Mouse (Mus musculus) left cerebral cortex, postnatal 14 days (tissue): ENCODE measurements around the gene Mapkap1. TPM values are rescaled to one million over a fixed set of nuclear protein-coding genes. Genes with fewer than 3 reads are reported as not detected.
"Not testable (repeated sequence)": the region's sequence is repeated elsewhere in the genome, so short reads cannot be mapped to it uniquely, and the experiment has no call there.

ENCODE experiments used
- DNase-seq, 2 experiments: peaks; one replicate each; pipeline ENCODE4 v3.0.0; 2021 to 2022; ENCODE audit warnings: low spot score in 2 of 2, mixed read lengths in 1 of 2
- intact Hi-C: fragments of 180-260 bp; cut with DNase I; formaldehyde crosslinking; loops from one replicate; pipeline ENCODE4 v1.15.1; 2025
- total RNA-seq, 2 experiments: library from RNA; stranded (reverse); gene quantifications; 2 replicates each; pipeline ENCODE4 v1.2.3; 2021

Gene Mapkap1
- total RNA-seq, 2 experiments from 2014 or later: 63.1 to 66.3 TPM

DNA sequence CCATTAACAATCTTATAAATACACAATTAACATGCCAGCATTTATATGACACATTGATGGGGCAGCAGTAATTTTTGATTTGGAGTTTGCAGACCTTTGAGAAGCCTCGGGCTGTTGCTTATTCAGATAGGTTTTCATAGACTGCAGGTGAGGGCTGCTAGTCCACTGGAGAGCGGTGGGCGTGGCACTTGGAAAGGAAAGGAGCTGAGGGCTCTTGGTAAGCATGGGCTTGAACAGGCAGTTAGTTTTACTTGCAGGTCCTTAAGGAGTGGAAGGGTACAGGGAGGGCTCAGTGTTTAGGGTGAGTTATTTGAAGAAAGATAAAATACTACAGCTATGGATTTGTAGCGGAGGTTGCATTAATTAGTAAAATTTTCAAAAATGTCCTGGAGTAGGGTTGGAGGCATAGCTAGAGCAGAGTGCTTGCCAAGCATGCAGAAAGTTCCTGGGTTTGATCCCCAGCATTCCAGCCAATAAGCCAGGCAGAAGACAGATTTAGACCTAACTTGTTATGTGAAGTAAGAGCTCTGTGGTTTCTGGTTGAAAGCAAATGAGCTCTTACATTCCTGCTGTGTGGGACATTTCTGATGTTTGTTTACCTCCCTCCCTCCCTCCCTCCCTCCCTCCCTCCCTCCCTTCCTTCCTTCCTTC is 19.1 kb downstream of the Mapkap1 start:
- DNase-seq: no peak
- intact Hi-C loops: no loop called here

DNA sequence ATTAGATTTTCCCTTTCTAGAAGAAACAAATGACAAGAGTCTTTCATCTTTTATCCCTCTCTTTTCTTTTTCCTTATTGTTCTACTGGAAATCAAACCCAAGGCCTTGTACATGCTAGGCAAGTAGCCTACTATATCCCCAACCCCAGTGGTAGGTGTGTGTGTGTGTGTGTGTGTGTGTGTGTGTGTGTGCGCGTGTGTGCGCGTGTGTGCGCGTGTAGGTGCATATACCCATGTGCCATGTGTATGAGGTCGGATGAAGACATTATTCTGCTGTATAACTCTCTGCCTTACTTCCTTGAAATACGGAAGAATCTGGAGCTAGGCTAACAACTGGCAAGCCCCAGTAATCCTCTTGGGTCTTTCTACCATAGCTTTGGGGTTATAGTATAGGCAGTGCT is 24.1 kb downstream of the Mapkap1 start:
- no peak for DNase-seq
- intact Hi-C loops: no loop called here

DNA sequence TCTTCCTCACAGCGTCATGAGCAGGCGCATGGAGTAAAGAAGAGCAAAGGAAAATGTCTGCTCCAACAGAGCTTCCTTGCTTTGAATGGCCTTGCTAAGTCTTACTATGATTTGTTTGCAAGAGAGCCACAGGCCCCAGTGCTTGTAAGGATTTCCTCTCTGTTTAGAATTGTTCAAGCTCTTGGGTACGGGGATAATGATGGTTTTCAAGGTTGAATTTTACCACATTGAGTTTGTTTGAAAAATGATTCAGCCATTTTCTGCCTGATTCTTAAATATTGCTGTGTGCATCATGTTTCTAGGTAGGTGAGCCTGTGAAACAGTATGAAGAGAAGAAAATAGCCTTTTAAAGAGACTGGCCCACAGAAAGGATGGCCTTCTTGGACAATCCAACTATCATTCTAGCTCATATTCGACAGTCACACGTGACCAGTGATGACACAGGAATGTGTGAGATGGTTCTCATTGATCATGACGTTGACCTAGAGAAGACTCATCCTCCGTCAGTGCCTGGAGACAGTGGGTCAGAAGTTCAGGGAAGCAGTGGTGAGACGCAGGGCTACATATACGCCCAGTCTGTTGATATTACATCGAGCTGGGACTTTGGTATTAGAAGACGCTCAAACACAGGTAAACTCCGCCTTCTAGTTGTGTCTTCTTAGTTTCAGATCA is 25.3 kb downstream of the Mapkap1 start:
- intact Hi-C loops: no loop called here
- DNase-seq: no peak

DNA sequence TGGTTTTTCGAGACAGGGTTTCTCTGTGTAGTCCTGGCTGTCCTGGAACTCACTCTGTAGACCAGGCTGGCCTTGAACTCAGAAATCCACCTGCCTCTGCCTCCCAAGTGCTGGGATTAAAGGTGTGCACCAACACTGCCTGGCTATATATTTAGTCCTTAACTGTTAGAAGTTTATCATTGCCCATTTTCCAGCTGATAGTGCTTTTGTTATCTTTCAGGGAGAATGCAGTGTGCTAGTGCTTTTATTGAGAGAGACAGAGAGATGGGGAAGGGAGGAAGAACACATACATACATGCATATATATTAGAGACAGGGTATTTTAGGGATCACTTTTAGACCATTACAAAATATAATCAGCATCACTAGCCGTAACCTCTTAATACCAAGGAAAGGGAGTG is 26.3 kb downstream of the Mapkap1 start:
- intact Hi-C loops, DNase-seq: not testable (repeated sequence)

- intact Hi-C loops: no loop called here
- no peak for DNase-seq
These were observed 29.8 kb downstream of the Mapkap1 start for GRCm38 (mm10) chr2:34436321-34436720.

GRCm38 (mm10) chr2:34448756-34449155 is 42.2 kb downstream of the Mapkap1 start:
- DNase-seq: no peak
- intact Hi-C loops: no loop called here

GRCm38 (mm10) chr2:34462490-34462889 is 55.9 kb downstream of the Mapkap1 start:
- intact Hi-C loops: no loop called here

DNA sequence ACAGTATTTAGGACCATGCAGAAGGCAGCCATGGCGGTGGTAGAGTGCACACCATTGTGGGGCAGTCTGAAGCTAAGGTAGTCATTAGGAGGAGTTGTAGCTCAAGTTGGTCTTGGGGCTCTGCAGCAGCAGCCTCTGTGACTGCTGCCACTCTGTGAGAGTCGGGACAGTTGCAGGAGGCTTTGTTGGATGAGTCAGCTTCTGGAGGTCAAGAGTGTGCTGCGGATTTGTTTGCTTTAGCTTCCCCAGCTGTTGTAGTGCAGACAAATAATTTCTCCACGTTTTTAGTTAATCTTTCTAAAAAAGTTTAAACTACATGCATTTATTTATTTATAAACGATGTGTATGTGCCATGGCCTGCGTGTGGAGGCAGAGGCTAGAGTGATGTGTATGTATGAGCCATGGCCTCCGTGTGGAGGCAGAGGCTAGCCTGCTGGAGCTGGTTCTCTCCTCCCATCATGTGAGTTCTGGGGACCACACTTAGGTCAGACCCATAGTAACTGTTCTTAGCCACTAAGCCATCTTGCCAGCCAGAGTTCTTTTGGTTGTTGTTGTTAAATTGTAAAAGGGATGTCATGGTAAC is 62.1 kb downstream of the Mapkap1 start:
- intact Hi-C loops: no loop called here
- no peak for DNase-seq

More at GRCm38 (mm10) chr2:34462490-34462889, 55.9 kb downstream of the Mapkap1 start:
- DNase-seq: no peak

DNA sequence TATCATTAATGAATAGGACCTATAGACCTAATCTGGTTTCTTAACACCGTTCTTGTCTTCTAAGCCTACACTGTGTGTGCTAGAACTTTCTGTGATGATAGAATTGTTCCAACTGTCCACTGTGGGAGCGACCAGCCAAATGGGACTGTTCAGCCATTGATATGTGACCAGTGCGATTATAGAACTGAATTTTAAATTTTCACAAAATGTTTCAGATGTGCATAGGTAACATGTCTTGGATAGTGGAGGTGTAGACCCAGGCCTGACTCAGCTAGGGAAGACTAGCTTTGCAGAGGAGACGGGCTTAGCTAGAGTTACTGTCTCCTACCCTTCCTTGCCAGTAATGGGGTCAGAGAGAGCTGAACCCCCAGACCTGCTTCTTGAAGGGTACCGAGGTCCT is 62.8 kb downstream of the Mapkap1 start:
- intact Hi-C loops: no loop called here
- DNase-seq: no peak

GRCm38 (mm10) chr2:34473775-34474174 is 67.2 kb downstream of the Mapkap1 start:
- no peak for DNase-seq
- intact Hi-C loops: no loop called here

DNA sequence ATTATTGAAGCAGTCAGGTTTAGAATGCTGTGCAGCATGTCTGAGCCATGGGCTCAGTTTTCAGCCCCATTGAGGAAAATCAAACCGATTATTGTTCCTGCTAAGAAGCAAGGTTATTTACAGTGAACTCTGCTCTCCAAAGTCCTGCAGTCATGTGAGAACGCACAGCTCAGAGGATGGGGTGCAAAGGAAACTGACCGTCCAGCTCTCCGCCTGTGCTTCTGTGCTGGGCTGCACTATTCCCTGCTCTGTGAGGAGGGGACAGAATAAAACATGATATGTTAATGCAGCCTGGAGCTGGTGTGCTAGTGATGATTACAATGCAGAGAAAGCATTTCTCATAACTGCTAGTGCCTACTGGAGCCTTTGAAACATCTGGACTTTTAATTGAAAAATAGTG is 74.8 kb downstream of the Mapkap1 start:
- intact Hi-C loops: no loop called here
- no peak for DNase-seq

DNA sequence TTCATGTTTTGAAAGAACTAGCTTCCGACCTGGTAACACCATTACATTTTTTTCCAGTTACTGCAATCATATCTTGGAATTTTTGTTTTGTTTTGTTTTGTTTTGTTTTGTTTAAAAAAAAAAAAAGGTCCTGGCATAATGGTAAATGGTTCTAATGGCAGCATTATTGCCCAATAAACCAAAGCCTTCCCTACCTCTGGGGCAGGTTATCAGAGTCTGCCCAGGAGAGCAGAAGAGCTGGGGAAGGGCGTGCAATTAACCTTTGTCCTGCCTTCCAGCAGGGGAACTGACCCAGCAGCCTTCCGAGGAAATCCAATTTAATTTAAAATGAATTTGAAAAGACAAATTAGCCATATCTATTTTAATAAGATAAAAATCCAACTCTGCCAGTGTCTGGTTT is 75.5 kb downstream of the Mapkap1 start:
- DNase-seq: no peak
- intact Hi-C loops: no loop called here

- intact Hi-C loops: no loop called here
- DNase-seq: no peak
These were observed 76.0 kb downstream of the Mapkap1 start for GRCm38 (mm10) chr2:34482531-34482930.

DNA sequence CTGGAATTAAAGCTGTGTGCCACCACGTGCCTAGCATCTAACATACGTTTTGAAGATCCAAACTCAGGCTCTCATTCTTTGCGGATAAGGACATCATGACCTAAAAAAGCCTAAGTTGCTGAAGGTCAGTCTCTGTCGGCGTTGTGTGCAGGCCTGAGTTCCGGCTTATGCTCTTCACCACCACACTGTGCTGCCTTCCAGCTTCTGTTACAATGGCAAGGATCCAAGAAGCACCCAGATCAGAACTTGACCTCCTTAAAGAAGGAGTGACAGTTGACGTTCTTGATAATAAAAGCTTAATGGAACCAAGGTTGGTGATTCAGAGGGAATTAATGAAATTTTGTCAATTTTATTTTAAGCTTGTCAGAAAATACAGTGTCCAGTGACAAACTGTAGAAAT is 80.7 kb downstream of the Mapkap1 start:
- DNase-seq: no peak
- intact Hi-C loops: no loop called here

DNA sequence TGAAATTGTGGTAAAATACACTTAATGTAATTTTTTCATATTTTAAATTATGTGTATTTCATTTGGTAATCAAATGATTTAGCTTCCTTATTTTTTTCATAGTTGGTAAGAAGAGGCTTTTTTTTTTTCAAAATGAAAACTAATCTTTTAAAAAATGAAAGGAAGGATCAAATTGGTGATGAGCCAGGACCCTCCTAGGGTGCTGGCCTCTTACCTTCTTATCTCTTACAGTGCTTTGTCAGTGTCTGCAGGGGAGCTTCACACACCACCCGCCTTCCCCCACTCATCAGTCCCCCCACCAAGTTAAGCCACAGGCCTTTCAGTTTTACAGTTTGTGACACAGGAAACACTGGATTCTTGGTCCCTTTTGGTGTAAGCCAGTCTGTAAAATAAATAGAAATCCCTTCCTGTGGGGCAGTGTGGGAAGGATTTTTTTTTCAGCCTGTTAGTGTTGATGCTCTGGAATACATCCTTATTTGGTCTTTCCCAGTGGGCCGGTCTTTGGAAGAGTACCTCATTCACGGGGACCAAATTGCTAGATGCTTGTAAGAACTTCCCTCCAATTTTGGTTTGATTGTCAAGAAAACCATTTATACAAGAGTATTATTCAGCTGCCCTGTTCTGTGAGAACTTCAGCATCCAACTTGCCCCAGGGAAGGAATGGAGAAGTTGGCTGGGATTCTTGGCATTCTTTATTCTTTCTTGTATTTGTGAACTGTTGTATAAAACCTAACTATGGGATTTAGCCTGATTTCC is 97.6 kb downstream of the Mapkap1 start:
- intact Hi-C loops: no loop called here
- DNase-seq: no peak

- DNase-seq, intact Hi-C loops: not testable (repeated sequence)
These were observed 99.6 kb downstream of the Mapkap1 start for GRCm38 (mm10) chr2:34506162-34506561.

DNA sequence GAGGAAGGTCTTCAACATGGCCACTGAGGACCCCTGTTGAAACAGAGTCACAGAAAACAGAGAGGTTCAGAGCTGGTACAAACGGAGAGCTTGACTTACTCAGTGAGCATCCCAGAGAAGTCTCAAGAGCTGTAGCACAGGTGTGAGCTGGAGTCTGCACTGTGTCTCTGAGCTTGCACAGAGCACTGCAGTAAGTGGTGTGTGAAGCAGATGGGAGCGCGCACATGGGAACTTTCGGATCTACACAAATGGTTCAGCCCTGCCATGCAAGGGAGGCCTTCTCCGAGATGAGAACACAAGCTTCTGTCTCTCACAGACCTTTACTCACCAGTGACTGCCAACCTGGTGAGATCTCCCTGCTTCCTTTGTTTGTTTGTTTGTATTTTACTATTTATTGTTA is 103.3 kb downstream of the Mapkap1 start:
- intact Hi-C loops: loop anchor here (10.0 kb wide), 1 partner anchor 135 kb away; the partner anchor contains the start of gene Pbx3
- DNase-seq: no peak

DNA sequence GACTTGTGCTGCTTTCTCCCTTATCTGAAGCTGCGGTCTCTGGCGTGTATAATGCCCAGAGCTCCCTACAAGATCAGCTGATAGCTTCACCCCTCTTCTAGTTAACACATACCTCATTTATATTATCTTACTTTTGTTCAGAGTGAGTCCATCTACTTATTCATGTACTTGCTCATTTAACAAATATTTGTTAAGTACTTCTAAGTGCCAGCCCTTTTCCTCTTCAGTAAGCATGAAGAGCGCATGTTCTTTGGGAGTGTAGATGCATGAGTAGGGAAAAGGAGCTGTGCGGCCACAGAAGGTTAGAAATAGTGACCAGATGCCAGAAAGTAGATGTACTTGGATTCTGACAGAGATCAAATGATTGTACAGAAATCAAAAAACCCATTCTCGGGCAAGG is 108.7 kb downstream of the Mapkap1 start:
- DNase-seq: no peak
- intact Hi-C loops: loop anchor here (10.0 kb wide), 1 partner anchor 140 kb away; the partner anchor contains the start of gene Pbx3

DNA sequence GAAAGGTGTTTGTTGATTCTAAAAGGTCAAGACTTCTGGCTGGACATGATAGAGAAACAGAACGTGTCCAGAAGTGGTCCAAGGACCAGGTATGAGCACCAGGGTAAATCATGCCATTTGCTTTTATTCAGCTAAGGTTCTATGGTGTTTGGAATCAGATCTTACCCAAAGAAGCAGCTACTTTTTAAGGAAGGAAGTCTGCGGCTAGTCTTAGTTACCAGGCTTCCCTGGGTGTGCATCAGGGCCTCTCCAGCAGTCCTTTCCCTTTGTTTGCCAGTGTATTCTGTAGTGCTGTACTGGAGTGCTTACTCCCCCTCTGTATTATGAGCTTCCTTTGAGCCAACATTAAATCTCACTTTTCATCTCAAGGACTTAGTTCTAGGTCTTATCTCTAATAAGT is 111.5 kb downstream of the Mapkap1 start:
- no peak for DNase-seq
- intact Hi-C loops: loop anchor here (10.0 kb wide), 1 partner anchor 143 kb away; the partner anchor contains the start of gene Pbx3

GRCm38 (mm10) chr2:34518526-34518925 is 112.0 kb downstream of the Mapkap1 start:
- DNase-seq: no peak
- intact Hi-C loops: loop anchor here (10.0 kb wide), 1 partner anchor 144 kb away; the partner anchor contains the start of gene Pbx3
